In genomic region chr1:78537494-78538010, GRCm38 (mm10) we compare ENCODE assay signal across 8 mouse cellular contexts. TPM values are rescaled to one million over a fixed set of nuclear protein-coding genes. Genes with fewer than 3 reads are reported as not detected.
DNase-seq lines count a peak whose midpoint lies in the region; ATAC-seq lines count a peak whose summit lies in the region.

No protein-coding gene starts in this region.

- H3K27ac ChIP-seq in hindbrain, embryonic 15.5 days (replicated peaks), result peak overlapping the region; percentile 73

- WGBS in hindbrain, embryonic 15.5 days, result 9% methylated on average over 16 of the region's 16 CpGs

- peak overlapping the region; percentile 83 for H3K4me2 ChIP-seq in hindbrain, embryonic 15.5 days

- H3K36me3 ChIP-seq in hindbrain, embryonic 15.5 days, result no peaks in the 10 kb centered on the region

- peak overlapping the region; percentile 46 for H3K4me3 ChIP-seq in hindbrain, embryonic 15.5 days

- peak overlapping the region; percentile 45 for H3K9ac ChIP-seq in hindbrain, embryonic 15.5 days

- no peaks in the 10 kb centered on the region for H3K9me3 ChIP-seq in hindbrain, embryonic 15.5 days

- DNase-seq in cerebellum, postnatal 25 days, result peak; percentile 76 to 79
- DNase-seq in gastrocnemius, adult 18-20 months (ENCODE audit: low spot score), result peak; percentile 70
- DNase-seq in left cerebral cortex, adult 11 months (ENCODE audit: low spot score), result peak; percentile 86
- DNase-seq in lung, postnatal 25 days (ENCODE audit: low spot score), result peak; percentile 62
- peak; percentile 93 for DNase-seq in right cerebral cortex, adult 18-20 months
- DNase-seq in yolk sac, embryonic 10.5 days (ENCODE audit: low spot score), result peak; percentile 21

- H3K27me3 ChIP-seq in hindbrain, embryonic 15.5 days, result no peaks in the 10 kb centered on the region

- H3K4me1 ChIP-seq in hindbrain, embryonic 15.5 days (replicated peaks), result peaks cover 25% of the 10 kb centered on the region

- ATAC-seq in activated CD4-positive, CD25-positive, alpha-beta regulatory T cell, adult 4 months, result peak; percentile 94
- ATAC-seq in hindbrain, embryonic 15.5 days (ENCODE audit: low FRiP score, low read depth), result peak; percentile 95

RNA-seq across cellular contexts. Expression of gene BC035947, which starts 25.6 kb away (rescaled TPM):
- not detected for polyA plus RNA-seq in activated CD4-positive, CD25-positive, alpha-beta regulatory T cell, adult 4 months (2017; shearing (Covaris generic))
- total RNA-seq in gastrocnemius, adult 18-20 months (2021), result not detected
- polyA plus RNA-seq in hindbrain, embryonic 15.5 days (2015; fragmentation: Nextera tagmentation; extraction: Ambion mirVana), result 0.98 and 1.3 TPM in 2 replicates

RNA-seq across cellular contexts. Expression of gene Mogat1, which starts 26.8 kb away (rescaled TPM):
- not detected for polyA plus RNA-seq in activated CD4-positive, CD25-positive, alpha-beta regulatory T cell, adult 4 months (2017; shearing (Covaris generic))
- total RNA-seq in gastrocnemius, adult 18-20 months (2021), result not detected
- polyA plus RNA-seq in hindbrain, embryonic 15.5 days (2015; fragmentation: Nextera tagmentation; extraction: Ambion mirVana), result 0.59 and 1.4 TPM in 2 replicates

RNA-seq across cellular contexts. Expression of gene Farsb, which starts 48.9 kb away (rescaled TPM):
- 10 to 100 TPM; 65.2 to 75.3 TPM for polyA plus RNA-seq in activated CD4-positive, CD25-positive, alpha-beta regulatory T cell, adult 4 months (2017; shearing (Covaris generic))
- 10 to 100 TPM; 53.3 to 57.7 TPM for total RNA-seq in gastrocnemius, adult 18-20 months (2021)
- polyA plus RNA-seq in hindbrain, embryonic 15.5 days (2015; fragmentation: Nextera tagmentation; extraction: Ambion mirVana), result 150 and 154 TPM in 2 replicates

Comparison
In these comparisons a context has a peak if more than half of its experiments do, and no peak if none do; other contexts are left out.
1. Peak in every context shown above with its lines: DNase-seq, ATAC-seq, H3K4me3 ChIP-seq and H3K27ac ChIP-seq.
2. DNase-seq: peak in every context shown above with its lines; median percentile 93 in right cerebral cortex, adult 18-20 months; 86 in left cerebral cortex, adult 11 months; 78 in cerebellum, postnatal 25 days; 70 in gastrocnemius, adult 18-20 months; 62 in lung, postnatal 25 days; 21 in yolk sac, embryonic 10.5 days.